Mouse (Mus musculus) thymus, adult 2 months (tissue): Measurements from ENCODE around the gene Morn3.

Experiments
- CTCF ChIP-seq: fragments of 200-500 bp; IDR thresholded peaks from 2 replicates; pipeline ENCODE4 v1.5.1; 2012; ENCODE audit warnings: mild to moderate bottlenecking, control low read depth, low read length, moderate library complexity, borderline replicate concordance; ENCODE audit not compliant: control insufficient read depth, poor library complexity, insufficient read depth; ENCODE audit errors: extremely low read depth
- POLR2A ChIP-seq: fragments of 200-500 bp; IDR thresholded peaks from 2 replicates; pipeline ENCODE4 v1.6.1; 2012; ENCODE audit warnings: mild to moderate bottlenecking, low read length, control low read depth, moderate library complexity; ENCODE audit not compliant: control insufficient read depth, poor library complexity, insufficient read depth; ENCODE audit errors: extremely low read depth

DNA sequence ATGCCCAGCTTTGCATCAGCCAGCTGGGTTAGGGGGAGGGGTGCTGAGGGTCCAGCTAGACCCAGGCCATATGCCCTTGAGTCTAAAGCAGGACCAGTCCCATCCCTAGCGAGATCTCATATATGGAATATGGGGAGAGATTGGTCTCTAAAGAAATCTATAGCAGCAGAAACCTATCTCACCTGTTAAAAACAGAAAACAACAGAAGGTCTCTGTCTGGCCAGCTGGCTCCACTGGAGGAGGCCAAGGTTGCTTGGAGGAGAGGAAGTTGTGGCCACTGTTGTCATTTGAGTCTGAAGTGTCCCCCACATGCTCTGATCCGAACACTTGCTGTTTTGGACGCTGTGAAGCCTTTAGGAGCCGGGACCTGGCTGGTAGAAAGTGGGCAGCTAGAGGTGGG, 42.0 kb upstream of the Morn3 start:
- TF ChIP-seq POLR2A: no peak
- TF ChIP-seq CTCF: no peak
